8 mouse cellular contexts compared by ENCODE assay signal in genomic region chr13:34876481-34876880, GRCm38 (mm10). TPM values are rescaled to one million over a fixed set of nuclear protein-coding genes. Genes with fewer than 3 reads are reported as not detected.
DNase-seq lines count a peak whose midpoint lies in the region; ATAC-seq lines count a peak whose summit lies in the region.
"Had no signal": no experiment of that assay in that cellular context is flagged by ENCODE, and none has a peak within 500 bp of the region (broad histone marks: within the 10 kb centered on the region; RNA-seq: fewer than 3 reads in every experiment).

No protein-coding gene starts in this region.

- H3K36me3 ChIP-seq in neural tube, embryonic 11.5 days (ENCODE audit: control insufficient read depth, insufficient read depth, low read length), result no peaks in the 10 kb centered on the region
- 0 out of 2 replicates have a peak, but pooled peaks cover 3% of the 10 kb centered on the region for H3K36me3 ChIP-seq in forebrain, embryonic 13.5 days (ENCODE audit: poor library complexity, severe bottlenecking)
- H3K36me3 ChIP-seq in liver, embryonic 12.5 days, result peaks cover 20% of the 10 kb centered on the region

- DNase-seq in neural tube, embryonic 11.5 days (ENCODE audit: low spot score), result no peak
- DNase-seq in neural tube, embryonic 10.5 days (ENCODE audit: extremely low spot score, low spot score), result no peak
- no peak for DNase-seq in ovary, postnatal 10 days (ENCODE audit: low spot score)
- DNase-seq in spleen, postnatal 10 days (ENCODE audit: low spot score in 2 of 2), result no peak
- DNase-seq in adrenal gland, postnatal 36 days, result no peak

- ATAC-seq in neural tube, embryonic 11.5 days (ENCODE audit: insufficient read depth, low FRiP score, low TSS enrichment), result no peak
- no peak for ATAC-seq in forebrain, embryonic 13.5 days
- ATAC-seq in liver, embryonic 12.5 days, result no peak

- no peak overlapping the region for H3K27ac ChIP-seq in neural tube, embryonic 11.5 days (ENCODE audit: low read depth, low read length)
- no peak overlapping the region for H3K27ac ChIP-seq in forebrain, embryonic 13.5 days
- peak overlapping the region; percentile 99 for H3K27ac ChIP-seq in liver, embryonic 12.5 days

- H3K9ac ChIP-seq in neural tube, embryonic 11.5 days (ENCODE audit: low read length), result peak overlapping the region; percentile 94
- peak overlapping the region; percentile 94 for H3K9ac ChIP-seq in forebrain, embryonic 13.5 days
- peak overlapping the region; percentile 97 for H3K9ac ChIP-seq in liver, embryonic 12.5 days

- no peaks in the 10 kb centered on the region for H3K9me3 ChIP-seq in neural tube, embryonic 11.5 days (ENCODE audit: control insufficient read depth, low read length)
- H3K9me3 ChIP-seq in forebrain, embryonic 13.5 days (replicated peaks), result no peaks in the 10 kb centered on the region
- H3K9me3 ChIP-seq in liver, embryonic 12.5 days (replicated peaks), result no peaks in the 10 kb centered on the region

- no peaks in the 10 kb centered on the region for H3K27me3 ChIP-seq in neural tube, embryonic 11.5 days (ENCODE audit: control insufficient read depth, insufficient read depth, low read length)
- no peaks in the 10 kb centered on the region for H3K27me3 ChIP-seq in forebrain, embryonic 13.5 days
- H3K27me3 ChIP-seq in liver, embryonic 12.5 days (replicated peaks), result no peaks in the 10 kb centered on the region

- H3K4me2 ChIP-seq in neural tube, embryonic 11.5 days (ENCODE audit: low read depth), result peak overlapping the region; percentile 62
- H3K4me2 ChIP-seq in forebrain, embryonic 13.5 days, result peak overlapping the region; percentile 66
- peak overlapping the region; percentile 77 for H3K4me2 ChIP-seq in liver, embryonic 12.5 days

- peak overlapping the region; percentile 89 for H3K4me3 ChIP-seq in neural tube, embryonic 11.5 days (ENCODE audit: low read depth, low read length)
- peak overlapping the region; percentile 85 for H3K4me3 ChIP-seq in forebrain, embryonic 13.5 days
- H3K4me3 ChIP-seq in liver, embryonic 12.5 days, result peak overlapping the region; percentile 99

- 10% methylated on average over 3 of the region's 3 CpGs for WGBS in neural tube, embryonic 11.5 days
- WGBS in forebrain, embryonic 13.5 days, result 9% methylated on average over 3 of the region's 3 CpGs
- under 1% methylated on average over 3 of the region's 3 CpGs for WGBS in liver, embryonic 12.5 days (ENCODE audit: insufficient replicate concordance)

- H3K4me1 ChIP-seq in neural tube, embryonic 11.5 days (ENCODE audit: control insufficient read depth, insufficient read depth, low read length), result peaks cover 12% of the 10 kb centered on the region
- H3K4me1 ChIP-seq in forebrain, embryonic 13.5 days, result peaks cover 22% of the 10 kb centered on the region
- peaks cover 55% of the 10 kb centered on the region for H3K4me1 ChIP-seq in liver, embryonic 12.5 days

RNA-seq across cellular contexts. Expression of gene Prpf4b, which starts 1.4 kb away (rescaled TPM):
- polyA plus RNA-seq in neural tube, embryonic 11.5 days (2014; fragmentation: Nextera tagmentation; extraction: Ambion mirVana), result 98.7 and 100.0 TPM in 2 replicates
- 83.6 and 89.6 TPM in 2 replicates for polyA plus RNA-seq in forebrain, embryonic 13.5 days (2015; fragmentation: Nextera tagmentation; extraction: Ambion mirVana)
- 55.8 and 57.2 TPM in 2 replicates for polyA plus RNA-seq in liver, embryonic 12.5 days (2016; fragmentation: Nextera tagmentation; extraction: Ambion mirVana)
- total RNA-seq in adrenal gland, postnatal 36 days (2021), result 10 to 100 TPM; 76.2 to 94.2 TPM

RNA-seq across cellular contexts. Expression of gene Fam217a, which starts 47.6 kb away (rescaled TPM):
- 0.31 and 1.1 TPM in 2 replicates for polyA plus RNA-seq in neural tube, embryonic 11.5 days (2014; fragmentation: Nextera tagmentation; extraction: Ambion mirVana)
- 0.48 and 0.52 TPM in 2 replicates for polyA plus RNA-seq in forebrain, embryonic 13.5 days (2015; fragmentation: Nextera tagmentation; extraction: Ambion mirVana)
- polyA plus RNA-seq in liver, embryonic 12.5 days (2016; fragmentation: Nextera tagmentation; extraction: Ambion mirVana), result 0.51 and 0.66 TPM in 2 replicates
- total RNA-seq in adrenal gland, postnatal 36 days (2021), result 1 to 10 TPM in 1 of 2 experiments, under 1 TPM in 1; 0.76 to 1.4 TPM

RNA-seq across cellular contexts. Expression of gene 4933417A18Rik, which starts 47.7 kb away (rescaled TPM):
- not detected in 2 replicates for polyA plus RNA-seq in neural tube, embryonic 11.5 days (2014; fragmentation: Nextera tagmentation; extraction: Ambion mirVana)
- not detected in 2 replicates for polyA plus RNA-seq in forebrain, embryonic 13.5 days (2015; fragmentation: Nextera tagmentation; extraction: Ambion mirVana)
- polyA plus RNA-seq in liver, embryonic 12.5 days (2016; fragmentation: Nextera tagmentation; extraction: Ambion mirVana), result not detected in 2 replicates
- not detected for total RNA-seq in adrenal gland, postnatal 36 days (2021)
- total RNA-seq: left cerebral cortex, adult 18-20 months had no signal
